Mouse (Mus musculus) cerebellum, postnatal 10 days (tissue): Measurements from ENCODE around the gene Hist1h3d.
A peak's percentile ranks its signal among the peaks of the same experiment; 100 is the strongest.
"Not testable (repeated sequence)": the region's sequence is repeated elsewhere in the genome, so short reads cannot be mapped to it uniquely, and the experiment has no call there.

Experiments
- DNase-seq, 2 experiments: peaks; one replicate each; pipeline ENCODE4 v3.0.0; 2021; ENCODE audit warnings: mixed read lengths in 2 of 2

The Hist1h3d gene

DNA sequence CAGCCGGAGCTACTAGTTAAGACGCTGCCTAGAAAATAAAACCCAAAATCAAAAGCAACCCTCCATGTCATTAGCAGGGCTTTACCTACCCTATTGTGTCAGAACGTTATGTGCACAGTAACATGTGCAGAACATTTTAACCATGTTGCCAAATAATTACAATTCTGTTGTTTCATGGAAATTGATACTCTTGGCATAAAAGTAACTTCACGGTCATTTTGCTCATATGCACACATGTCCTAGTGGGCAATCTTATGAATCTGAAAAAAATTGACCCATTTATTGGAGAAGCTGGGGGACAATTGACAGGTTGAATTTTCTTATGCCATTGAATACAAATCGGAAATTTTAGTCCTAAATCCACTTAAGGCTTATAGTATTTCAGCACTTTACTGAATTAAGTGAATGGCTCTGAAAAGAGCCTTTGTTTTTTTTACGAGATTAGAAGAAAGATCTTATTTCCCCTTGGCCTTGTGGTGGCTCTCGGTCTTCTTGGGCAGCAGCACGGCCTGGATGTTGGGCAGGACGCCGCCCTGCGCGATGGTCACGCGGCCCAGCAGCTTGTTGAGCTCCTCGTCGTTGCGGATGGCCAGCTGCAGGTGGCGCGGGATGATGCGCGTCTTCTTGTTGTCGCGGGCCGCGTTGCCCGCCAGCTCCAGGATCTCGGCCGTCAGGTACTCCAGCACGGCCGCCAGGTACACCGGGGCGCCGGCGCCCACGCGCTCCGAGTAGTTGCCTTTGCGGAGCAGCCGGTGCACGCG, 5.1 kb upstream of the Hist1h3d start:
- not testable (repeated sequence) for DNase-seq

DNA sequence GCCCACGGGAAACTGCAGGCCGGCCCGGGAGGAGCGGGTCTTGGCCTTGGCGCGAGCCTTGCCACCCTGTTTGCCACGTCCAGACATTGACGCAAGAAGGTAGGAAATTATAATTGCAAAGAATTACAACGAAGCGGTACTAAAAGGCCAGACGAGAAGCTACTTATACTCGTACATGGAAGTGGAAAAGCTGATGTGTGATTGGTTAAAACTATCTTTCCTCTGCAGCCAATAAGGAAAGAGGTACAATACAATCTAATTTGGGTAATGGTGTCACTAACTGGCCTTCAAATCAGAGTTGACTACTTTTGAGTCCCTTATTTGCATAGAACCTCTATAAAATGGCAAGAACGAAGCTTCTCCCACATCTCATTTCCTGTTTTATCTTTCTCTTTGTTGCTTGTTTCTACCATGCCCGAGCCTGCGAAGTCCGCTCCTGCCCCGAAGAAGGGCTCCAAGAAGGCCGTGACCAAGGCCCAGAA, 4.5 kb upstream of the Hist1h3d start, which contains the start of the genes Hist1h2ae and Hist1h2bg:
Gene Hist1h2ae, minus strand, starts transcription at position 199 of the 482 bp plus-strand sequence.
Gene Hist1h2bg, plus strand, starts transcription at position 375 of the 482 bp plus-strand sequence.
- DNase-seq = peak; percentile 71 to 78

DNA sequence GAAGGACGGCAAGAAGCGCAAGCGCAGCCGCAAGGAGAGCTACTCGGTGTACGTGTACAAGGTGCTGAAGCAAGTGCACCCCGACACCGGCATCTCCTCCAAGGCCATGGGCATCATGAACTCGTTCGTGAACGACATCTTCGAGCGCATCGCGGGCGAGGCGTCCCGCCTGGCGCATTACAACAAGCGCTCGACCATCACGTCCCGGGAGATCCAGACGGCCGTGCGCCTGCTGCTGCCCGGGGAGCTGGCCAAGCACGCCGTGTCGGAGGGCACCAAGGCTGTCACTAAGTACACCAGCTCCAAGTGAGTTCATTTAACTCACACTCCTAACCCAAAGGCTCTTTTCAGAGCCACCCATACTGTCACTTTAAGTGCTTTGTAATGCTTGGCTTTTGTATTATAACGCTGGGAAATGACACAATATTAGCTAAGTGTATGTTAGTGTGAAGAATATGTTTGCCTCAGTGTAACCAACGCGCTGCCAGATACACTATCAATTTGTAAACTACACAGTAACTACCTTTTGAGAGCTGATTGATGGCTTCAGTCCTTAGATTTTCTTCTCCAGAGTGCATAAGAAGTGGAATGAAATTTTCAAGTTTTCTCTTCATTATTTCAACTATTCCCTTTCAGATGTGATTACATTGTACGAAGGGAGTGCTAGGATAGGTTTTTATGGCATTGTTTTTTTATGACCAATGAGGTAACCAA, 3.9 kb upstream of the Hist1h3d start:
- DNase-seq = not testable (repeated sequence)

DNA sequence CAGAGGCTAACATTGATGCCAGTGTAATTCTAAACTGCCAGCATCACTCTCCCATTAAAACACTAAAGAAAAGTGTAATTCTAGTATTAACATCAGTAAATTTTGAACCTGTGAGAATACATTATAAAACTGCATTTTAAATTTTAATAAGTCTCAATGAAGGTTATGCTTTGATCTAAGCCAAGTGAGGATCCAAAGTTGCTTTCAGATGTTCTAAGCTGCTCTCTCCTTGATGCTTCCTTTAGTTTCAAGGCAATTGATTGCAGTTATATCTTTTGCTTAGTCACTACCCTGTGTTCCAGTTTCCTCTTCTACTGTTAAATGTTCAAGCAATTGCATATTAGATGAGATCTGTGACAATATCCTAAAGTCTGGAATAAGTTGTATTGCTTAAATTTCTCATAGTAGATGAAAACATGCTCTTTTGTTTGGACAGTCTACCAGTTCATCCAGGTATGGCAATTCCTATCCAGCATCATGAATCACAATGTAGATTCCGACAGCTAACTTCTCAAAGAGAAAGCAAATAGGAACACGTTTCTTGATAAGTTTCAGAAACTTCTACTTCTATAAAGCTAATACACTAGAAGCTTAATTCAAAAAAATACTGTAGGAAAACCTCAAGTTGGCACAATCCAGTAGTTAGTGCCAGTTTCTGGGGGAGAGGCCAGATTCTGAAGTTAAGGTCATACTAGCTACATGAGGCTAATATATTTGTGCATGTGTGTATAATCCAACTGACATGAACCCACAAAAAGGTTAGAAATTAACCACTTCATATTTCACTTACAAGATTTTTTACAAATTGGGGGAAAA, 3.1 kb upstream of the Hist1h3d start:
- no peak for DNase-seq

DNA sequence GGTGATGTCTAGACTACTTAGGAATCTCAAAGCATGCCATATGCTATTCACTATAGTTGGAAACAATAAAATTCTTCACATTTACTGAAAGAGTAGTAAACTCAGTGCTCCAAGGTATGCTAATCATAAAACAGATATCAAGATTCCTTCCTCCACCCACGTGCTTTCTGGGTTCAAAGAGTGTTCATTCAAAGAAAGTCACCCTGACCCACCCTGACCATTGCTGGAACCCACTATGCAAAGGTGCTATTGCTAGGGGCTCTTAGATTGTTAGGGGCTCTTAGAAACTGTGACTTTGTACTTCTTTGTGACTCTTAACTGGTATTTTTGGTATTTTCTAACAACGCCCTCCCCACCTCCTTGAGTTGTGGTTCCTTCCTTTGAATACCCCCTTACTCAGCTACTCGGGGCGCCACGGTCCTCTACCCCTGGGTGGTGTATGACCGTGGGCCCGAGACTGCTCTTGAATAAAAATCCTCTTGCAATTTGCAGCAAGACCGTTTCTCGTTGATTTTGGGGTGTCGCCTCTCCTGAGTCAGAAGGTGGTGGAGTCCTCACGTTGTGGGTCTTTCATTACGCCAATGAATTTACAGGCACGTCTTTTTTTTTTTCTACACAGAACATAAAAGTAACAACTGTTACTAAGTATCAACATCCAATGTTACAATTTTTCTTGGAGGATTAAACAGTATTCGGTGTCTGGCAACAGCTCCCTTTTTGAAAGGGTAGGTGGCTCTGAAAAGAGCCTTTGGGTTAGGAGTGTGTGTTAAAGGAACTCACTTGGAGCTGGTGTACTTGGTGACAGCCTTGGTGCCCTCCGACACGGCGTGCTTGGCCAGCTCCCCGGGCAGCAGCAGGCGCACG, 2.3 kb upstream of the Hist1h3d start:
- not testable (repeated sequence) for DNase-seq

DNA sequence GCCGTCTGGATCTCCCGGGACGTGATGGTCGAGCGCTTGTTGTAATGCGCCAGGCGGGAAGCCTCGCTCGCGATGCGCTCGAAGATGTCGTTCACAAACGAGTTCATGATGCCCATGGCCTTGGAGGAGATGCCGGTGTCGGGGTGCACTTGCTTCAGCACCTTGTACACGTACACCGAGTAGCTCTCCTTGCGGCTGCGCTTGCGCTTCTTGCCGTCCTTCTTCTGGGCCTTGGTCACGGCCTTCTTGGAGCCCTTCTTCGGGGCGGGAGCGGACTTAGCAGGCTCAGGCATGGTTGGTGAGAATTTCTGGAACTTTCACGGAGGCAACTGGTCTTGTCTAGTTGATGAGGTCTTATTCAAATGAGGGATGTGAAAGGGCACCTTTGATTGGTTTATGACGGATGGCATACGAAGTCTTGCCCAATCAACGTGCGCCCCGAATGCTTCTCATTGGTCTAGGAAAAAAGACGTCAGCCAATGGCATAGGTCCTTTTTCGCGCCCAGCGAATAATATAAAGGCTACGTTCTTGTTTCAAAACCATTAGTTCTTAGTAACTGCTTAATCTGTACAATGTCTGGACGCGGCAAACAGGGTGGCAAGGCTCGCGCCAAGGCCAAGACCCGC, 1.6 kb upstream of the Hist1h3d start, which contains the start of the genes Hist1h2bf and Hist1h2ad:
Gene Hist1h2bf, minus strand, starts transcription at position 299 of the 627 bp plus-strand sequence.
Gene Hist1h2ad, plus strand, starts transcription at position 484 of the 627 bp plus-strand sequence.
- peak; percentile 92 to 93 for DNase-seq

DNA sequence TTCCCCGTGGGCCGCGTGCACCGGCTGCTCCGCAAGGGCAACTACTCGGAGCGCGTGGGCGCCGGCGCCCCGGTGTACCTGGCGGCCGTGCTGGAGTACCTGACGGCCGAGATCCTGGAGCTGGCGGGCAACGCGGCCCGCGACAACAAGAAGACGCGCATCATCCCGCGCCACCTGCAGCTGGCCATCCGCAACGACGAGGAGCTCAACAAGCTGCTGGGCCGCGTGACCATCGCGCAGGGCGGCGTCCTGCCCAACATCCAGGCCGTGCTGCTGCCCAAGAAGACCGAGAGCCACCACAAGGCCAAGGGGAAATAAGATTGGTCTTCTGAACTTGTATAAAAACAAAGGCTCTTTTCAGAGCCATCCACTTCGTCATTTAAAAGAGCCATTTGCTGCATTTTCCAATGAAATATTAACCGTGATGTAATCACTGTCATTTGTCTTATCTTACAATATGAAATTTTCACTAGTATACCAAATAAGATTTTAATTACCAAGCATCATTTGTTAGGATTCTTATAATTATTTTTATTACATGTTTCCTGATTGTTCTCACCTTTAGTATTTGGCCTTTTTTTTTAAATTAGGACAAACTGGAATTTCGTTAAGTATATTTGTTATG, 905 bp upstream of the Hist1h3d start:
- not testable (repeated sequence) for DNase-seq

DNA sequence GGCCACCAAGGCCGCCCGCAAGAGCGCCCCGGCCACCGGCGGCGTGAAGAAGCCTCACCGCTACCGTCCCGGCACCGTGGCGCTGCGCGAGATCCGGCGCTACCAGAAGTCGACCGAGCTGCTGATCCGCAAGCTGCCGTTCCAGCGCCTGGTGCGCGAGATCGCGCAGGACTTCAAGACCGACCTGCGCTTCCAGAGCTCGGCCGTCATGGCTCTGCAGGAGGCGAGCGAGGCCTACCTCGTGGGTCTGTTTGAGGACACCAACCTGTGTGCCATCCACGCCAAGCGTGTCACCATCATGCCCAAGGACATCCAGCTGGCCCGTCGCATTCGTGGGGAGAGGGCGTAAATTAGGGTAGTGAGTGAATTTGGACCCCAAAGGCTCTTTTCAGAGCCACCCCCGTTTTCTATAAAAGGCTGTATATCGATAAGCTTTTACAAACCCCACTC, 326 bp downstream of the Hist1h3d start:
- not testable (repeated sequence) for DNase-seq

DNA sequence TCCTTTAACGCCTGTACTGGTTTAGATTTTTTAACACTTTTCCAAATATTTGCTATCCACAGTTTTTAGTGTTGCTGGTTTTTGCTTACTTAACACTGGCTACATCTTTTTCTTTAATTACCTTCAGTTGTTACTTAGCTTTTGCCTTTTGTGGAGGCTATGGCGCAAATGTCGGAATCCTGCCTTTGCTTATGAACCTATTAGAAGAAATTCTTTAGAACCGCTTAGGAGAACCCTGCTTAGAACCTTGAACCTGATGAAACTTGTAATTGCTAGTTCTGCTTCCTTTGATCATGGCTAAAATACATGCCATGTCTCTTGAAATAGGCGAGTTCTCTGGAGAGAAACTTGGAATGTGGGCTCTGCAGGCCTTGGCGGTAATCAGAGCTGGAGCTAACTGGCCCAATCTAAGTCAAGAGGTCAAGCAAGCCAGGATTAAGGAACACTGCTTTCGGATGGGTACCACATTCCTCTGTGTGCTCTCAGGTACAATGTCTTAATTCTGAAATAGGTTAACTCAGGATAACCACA, 853 bp downstream of the Hist1h3d start:
- no peak for DNase-seq

DNA sequence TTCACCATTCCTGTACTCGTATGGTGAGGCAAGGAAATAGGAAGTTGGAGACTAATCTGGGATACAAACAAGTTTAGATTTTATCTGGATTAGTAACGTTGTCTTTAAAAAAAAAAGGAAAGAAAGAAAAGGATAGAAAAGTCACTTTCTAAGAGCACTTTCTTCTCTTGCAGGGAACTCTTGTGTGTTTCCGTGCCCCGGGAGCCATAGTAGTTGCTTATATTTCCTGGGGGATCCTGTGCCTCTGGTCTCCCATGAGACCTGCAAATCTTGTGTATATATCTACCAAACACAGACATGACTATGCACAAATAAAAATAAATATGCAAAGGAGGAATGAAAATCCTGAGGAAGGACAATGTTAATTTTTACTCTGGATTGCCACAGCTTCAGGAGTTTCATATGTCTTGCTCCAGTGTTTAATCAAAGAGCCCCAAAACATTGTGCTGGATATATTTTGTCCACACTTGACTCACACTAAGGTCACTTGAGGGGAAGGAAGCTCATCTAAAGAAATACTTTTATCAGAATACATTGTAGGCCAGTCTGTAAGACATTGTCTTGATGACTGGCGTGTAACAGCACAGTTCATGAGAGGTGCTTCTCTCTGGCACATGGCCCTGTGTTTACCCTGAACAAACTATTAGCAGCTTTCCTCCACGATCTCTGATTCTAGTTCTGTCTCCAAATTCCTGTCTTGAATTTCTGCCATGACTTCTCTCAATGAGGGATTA, 1.5 kb downstream of the Hist1h3d start:
- DNase-seq = no peak

DNA sequence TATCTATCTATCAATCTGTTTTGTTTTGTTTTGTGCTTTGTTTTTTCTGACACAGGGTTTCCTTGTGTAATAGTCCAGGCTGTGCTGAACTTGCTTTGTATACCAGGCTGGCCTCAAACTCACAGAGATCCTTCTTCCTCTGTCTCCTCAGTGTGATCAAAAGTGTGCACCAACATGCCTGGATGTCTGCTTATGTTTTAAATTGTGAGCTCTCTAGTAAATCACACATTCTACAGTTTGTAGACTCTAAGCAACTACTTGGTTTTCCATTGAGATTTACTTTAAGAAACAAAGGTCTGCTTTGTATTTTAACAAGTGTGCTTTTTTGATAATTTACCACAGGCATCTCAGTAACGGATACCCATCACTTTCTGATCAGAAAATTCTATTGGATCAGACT, 2.3 kb downstream of the Hist1h3d start:
- DNase-seq = no peak

DNA sequence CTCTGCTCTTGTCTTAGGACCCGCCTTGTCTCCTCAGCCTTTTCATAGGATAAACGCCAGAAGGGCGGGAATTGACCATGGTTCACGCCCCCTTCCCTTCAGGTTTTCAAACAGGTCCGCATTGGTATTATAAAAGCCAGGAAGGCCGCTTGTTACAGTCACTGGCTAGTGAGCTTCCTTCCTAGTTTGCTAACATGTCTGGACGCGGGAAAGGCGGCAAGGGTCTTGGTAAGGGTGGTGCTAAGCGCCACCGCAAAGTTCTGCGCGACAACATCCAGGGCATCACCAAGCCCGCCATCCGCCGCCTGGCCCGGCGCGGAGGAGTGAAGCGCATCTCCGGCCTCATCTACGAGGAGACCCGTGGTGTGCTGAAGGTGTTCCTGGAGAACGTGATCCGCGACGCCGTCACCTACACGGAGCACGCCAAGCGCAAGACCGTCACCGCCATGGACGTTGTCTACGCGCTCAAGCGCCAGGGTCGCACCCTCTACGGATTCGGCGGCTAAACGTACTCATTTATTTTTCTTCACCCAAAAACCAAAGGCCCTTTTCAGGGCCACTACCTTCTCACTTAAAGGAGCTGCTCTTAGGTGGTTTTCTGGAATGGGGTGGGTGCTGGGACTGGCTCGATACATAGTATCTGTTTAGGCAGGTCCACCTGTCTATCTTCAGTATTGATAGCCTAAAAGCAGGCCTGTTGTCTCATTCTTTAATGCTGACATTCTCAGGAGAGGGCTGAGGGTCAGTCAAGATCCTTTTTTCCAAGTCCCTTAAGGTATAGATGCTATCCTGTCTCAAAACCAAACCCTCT, 6.0 kb downstream of the Hist1h3d start, which contains the start of gene Hist1h4d:
Gene Hist1h4d, plus strand, starts transcription at position 191 of the 811 bp plus-strand sequence.
- peak; percentile 98 to 99 for DNase-seq

DNA sequence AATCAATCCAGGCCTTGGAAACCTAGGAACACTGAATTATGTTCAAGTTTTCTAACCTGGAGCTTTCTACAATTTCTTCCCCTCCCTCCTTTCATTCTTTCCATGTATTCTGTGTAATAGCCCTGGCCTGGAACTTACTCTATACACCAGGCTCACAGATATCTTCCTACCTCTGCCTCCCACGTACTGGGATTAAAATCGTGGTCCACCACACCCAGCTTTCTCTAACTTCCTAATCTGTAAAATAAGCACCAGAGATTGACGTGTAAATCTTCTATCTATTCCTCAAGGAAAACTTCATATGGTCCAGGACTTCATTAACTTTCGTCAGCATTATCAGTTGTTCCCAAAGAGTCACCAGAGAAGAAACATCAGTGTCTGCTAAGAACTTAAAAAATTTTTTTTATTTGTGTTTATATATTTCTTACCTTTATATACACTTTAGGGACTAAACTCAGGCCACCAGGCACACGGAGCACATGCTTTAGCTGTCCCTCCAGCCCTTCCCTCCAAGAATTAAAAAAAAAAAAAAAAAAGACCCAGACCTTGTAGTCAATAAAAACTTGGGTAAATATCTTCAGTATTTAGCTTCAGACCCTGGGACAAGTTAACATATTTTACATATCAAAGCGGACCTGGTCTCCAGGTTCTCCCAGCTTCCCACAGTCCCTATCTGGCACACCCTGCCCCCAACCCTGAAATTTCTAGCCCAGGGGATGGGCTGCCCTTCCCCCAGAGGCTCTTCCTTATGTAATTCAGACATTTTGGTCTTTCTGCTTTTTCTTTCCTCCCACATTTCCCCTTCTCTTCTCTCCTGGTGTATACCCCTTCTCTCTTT, 6.9 kb downstream of the Hist1h3d start:
- DNase-seq = no peak

DNA sequence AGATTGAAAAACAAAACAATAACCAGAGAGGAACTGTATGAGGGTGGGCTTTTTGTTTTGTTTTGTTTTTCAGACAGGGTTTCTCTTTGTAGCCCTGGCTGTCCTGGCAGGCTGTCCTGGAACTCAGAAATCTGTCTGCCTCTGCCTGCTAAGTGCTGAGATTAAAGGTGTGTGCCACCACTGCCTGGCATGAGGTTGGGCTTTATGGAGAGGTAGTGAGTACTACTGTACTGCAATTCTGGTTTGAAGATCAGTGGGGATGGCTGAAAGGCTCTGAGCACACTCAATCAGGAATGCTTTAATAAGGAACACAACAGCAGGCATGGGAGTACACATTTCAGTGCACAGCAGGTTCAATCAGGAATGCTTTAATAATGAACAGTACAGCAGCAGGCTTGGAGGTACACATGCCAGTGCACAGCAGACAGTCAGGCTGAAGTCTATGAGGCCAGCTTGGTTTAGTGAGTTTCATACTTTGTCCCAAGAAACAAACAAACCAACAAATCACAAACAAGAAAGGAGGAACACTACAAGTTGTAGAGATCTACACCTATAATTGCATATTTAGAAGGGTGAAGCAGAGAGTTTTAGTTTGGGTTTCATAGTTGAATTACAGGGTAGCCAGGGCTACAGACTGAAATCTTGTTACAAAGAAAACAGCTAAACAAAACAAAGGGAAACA, 8.0 kb downstream of the Hist1h3d start:
- no peak for DNase-seq

DNA sequence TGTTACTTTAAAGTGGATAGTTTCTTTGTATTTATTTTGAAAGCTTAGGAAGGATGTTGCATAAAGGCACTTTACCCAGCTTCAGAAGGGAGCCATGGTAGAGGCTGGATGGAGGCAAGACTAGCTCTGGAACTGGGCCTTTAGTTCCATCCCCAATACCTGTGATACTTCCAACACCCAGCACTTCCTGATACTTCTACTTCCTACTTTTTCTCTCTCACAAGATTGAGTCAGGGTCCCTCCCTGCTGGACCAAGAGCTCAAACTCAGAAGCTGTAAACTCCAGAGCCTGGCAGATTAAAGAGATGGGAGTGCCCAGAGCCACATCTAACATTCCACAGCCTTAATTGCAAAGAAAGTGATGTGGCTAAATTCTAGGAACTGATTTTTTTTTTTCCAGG, 8.8 kb downstream of the Hist1h3d start:
- no peak for DNase-seq

DNA sequence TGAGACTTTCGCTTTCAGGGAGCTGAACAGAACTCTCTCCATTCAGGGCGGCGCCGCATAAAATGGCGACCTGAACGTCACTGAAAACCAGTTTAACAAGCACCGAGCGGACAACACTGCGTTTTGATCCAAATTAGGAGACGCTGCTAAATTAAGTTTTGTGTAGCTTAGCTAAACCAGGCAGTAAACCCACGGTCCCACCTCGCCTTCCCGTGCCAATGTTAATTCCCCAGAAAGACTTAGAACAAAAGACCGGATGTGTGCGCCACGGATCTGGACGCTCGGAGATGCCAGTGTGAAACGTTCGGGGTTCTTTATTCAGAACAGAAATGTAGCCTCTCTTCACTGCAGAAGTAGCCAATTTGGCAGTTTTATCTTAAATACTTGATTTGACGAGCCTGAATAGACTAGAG, 9.5 kb downstream of the Hist1h3d start:
- DNase-seq = peak; percentile 63 to 72
